Mouse (Mus musculus) megakaryocyte progenitor cell, adult 5-6 weeks (primary cell): Measurements from ENCODE around the gene Acvr2a. TPM values are rescaled to one million over a fixed set of nuclear protein-coding genes. Genes with fewer than 3 reads are reported as not detected.

Source experiments
- ATAC-seq: replicated peaks from 2 replicates; pipeline ENCODE4 v1.8.0; 2016; ENCODE audit warnings: mild to moderate bottlenecking, moderate TSS enrichment, inconsistent platforms; ENCODE audit not compliant: poor library complexity
- total RNA-seq, 2 experiments: library from RNA; stranded (forward) in 1 of 2; stranded (reverse) in 1 of 2; fragments of 157-497, 149-512 nt in 1 of 2; fragments of 200-1000 nt in 1 of 2; gene quantifications; 2 replicates each; pipeline versions ENCODE4 v1.2.3 to v1.2.4; 2015 to 2017

The Acvr2a gene
- 1.4 and 2.2 TPM in 2 replicates for total RNA-seq (2015)
- 1.7 and 2.0 TPM in 2 replicates for total RNA-seq (2017)

GRCm38 (mm10) chr2:48813371-48814222 lies at the start of gene Acvr2a:
Gene Acvr2a (plus strand): TSS chr2:48814109.
- ATAC-seq: peak; percentile 62

GRCm38 (mm10) chr2:48766513-48766912 lies 47.4 kb upstream of the Acvr2a start:
- ATAC-seq: peak; percentile 92

DNA sequence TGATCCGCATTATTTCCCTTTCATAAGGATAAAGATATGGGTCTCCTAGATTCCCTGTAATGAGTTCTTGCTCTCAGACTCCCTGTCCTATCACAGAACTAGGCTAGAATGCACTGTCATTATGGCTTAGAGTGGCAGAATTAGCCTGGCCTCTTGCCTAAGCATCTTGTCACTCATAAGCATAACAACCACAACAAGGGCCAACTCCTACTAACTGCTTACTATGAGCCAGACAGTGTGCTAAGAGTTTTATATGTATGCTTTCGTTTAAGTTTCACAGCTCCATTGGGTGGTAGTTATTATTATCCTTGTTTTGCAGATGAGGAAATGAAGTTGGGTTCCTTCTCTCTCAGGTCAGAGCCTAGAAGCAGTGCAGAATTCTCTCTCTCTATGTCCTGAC lies 46.1 kb upstream of the Acvr2a start:
- ATAC-seq: peak; percentile 71

DNA sequence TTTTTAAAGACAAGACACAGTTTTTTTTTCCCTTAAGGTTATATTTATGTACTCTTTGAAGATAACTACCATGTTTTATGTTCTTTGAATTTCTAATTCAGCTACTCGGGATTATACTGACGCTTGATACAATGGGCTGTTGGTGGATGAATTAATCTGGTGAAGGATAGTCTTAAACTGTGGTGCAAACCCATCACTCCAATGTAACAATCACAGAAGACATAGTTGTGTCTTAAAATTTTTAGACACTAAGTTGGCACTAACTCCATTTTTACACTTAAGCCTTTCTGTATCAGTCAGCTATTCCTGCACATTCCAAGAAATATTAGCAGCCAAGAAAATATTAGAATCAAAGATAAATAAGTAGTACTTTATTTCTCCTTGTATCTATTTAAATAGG lies 45.7 kb upstream of the Acvr2a start:
- no peak for ATAC-seq

GRCm38 (mm10) chr2:48770100-48770499 lies 43.8 kb upstream of the Acvr2a start:
- ATAC-seq: peak; percentile 50

DNA sequence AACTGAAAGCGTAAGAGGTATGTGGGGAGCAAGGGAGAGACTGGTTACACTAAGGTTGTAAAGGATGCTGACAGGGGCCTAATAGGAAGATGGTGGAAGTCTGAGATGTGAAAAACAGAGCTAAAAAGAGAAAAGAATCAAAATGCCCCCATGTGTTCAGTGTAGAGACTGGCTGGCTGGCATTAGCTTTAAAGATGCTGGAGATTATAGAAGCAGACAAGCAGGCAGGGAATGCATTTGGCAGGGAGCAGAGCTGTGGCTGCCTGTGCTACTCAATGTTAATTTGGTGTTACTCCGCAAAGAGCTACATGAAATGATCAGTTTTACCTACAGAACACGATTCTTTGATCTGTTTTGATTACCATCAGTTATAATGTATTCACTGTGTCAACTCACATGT lies 43.3 kb upstream of the Acvr2a start:
- ATAC-seq: no peak

- no peak for ATAC-seq
These were observed 38.6 kb upstream of the Acvr2a start for GRCm38 (mm10) chr2:48775281-48775680.

- ATAC-seq: no peak
These were observed 25.0 kb upstream of the Acvr2a start for GRCm38 (mm10) chr2:48788901-48789300.

DNA sequence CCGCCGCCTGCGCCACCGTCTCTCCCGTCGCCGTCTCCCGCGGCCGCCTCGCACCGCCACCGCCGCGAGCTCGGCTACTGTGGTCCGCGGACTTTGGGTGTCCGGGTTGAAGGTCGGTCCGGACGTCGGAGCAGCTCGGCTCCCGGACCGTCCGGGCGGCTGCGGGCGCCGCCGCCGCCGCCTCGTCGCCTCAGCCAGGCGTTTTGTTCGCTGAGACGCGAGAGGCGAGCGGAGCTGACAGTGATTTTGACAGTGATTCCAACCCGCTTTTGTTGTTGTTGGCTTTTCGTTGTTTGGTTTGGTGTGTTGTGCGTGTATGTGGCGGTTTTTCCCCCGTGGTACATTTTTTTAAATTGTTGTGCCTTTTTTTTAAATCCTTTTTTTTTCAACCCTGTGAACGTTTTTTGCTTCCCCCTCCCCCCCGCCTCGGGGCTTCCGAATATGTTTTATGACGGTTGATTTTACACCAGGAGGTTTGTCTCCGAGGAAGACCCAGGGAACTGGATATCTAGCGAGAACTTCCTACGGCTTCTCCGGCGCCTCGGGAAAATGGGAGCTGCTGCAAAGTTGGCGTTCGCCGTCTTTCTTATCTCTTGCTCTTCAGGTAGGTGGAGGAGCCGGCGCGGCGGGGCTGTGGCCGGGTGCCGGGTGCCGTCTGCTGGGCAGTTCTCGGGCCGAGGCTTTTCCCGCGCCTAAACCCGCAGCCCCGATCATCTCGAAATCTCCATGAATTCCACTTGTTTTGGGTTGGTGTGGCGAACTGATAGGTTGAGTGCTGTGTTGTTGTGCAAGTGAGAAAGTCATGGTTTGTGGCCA lies 522 bp downstream of the Acvr2a start:
- ATAC-seq: peak; percentile 30

DNA sequence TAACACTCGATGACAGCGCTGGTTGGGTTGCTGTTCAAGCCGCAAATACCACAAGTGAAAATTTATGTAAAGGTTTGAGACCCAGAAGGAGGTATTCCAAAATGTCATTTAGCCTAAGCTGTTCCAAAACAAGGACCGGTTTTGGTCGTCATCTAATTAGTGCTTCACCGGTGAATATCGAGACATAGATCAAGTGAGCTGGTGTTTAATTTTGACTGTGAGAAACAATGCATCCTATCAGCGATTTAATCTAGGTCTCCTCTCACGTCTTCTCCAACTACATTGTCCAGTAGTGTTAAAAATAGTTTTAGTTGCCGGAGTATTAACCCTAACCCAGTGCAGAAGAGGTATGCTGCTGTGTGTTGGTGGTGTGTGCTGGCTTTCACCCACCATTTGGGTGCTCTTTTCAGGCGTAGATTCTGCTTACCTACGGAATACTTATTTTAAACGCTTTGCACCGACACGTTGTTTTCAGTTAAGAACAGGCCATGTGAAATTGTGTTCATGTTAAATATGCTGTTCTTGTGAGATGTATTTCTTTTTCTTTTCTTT lies 1.2 kb downstream of the Acvr2a start:
- ATAC-seq: no peak; the same call in 1 of the 2 replicates

GRCm38 (mm10) chr2:48816141-48817028 lies 2.5 kb downstream of the Acvr2a start:
- ATAC-seq: peak; percentile 43

GRCm38 (mm10) chr2:48825878-48826277 lies 12.0 kb downstream of the Acvr2a start:
- ATAC-seq: no peak

GRCm38 (mm10) chr2:48826380-48826779 lies 12.5 kb downstream of the Acvr2a start:
- ATAC-seq: 0 out of 2 replicates have a peak, but pooled peaks have one; percentile 20

DNA sequence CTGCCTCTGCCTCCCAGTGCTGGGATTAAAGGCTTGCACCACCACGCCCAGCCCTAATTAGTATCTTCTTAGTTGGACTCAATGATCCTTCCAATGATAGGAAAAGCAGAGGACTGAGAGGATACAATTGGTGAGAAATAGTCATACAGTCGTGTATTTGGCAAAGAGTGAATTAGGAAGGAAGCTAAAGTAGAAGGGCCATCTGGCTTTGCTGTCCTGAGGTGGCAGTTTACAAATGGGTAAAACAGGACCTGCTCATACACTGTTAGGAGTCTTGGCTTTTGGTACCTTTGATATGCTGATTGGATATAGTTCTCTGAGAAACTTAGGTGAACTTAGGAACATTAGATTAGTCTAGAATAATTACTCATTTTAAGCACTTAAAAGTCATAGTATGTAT lies 16.6 kb downstream of the Acvr2a start:
- ATAC-seq: no peak

DNA sequence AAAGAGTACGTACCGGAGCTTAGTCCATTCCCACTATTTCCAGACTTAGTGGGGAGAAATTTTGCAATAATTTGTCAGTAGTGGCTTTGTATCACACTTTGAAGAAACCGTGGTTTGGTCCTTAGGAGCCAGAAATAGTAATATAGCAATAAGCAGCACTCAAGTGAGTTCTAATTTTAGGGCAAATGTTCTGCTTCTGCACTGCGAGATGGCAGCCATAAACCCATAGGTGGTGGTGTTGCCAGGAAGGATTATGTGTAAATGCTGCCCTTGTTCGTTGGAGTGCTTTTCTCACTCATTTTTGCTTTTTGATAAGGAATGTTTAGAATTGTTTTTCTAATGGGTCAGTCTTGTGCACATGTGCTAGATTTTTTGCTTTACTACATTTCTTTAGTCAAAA lies 18.4 kb downstream of the Acvr2a start:
- no peak for ATAC-seq

- ATAC-seq: no peak
These were observed 20.1 kb downstream of the Acvr2a start for GRCm38 (mm10) chr2:48833884-48834450.

- peak; percentile 44; the same call in 1 of the 2 replicates for ATAC-seq
These were observed 27.9 kb downstream of the Acvr2a start for GRCm38 (mm10) chr2:48841611-48842470.

GRCm38 (mm10) chr2:48846689-48847398 lies 32.9 kb downstream of the Acvr2a start:
- ATAC-seq: no peak
